Mouse (Mus musculus) gastrocnemius, postnatal 36 days (tissue): ENCODE results near the gene Mgat5b. TPM values are rescaled to one million over a fixed set of nuclear protein-coding genes. Genes with fewer than 3 reads are reported as not detected.
"Not testable (repeated sequence)": the region's sequence is repeated elsewhere in the genome, so short reads cannot be mapped to it uniquely, and the experiment has no call there.

Experiments
- DNase-seq, 2 experiments: peaks; one replicate each; pipeline ENCODE4 v3.0.0; 2022
- intact Hi-C: fragments of 180-260 bp; cut with DNase I; formaldehyde crosslinking; loops from one replicate; pipeline ENCODE4 v1.15.1; 2025
- long read RNA-seq, 2 experiments: library from polyadenylated mRNA; stranded (forward); transcript quantifications; one replicate each; pipeline ENCODE4 v2.0.0; 2021
- total RNA-seq, 2 experiments: library from RNA; stranded (reverse); gene quantifications; 2 replicates each; pipeline ENCODE4 v1.2.3; 2021

The Mgat5b gene
- total RNA-seq = not detected
- long read RNA-seq, experiment 1 = 0 reads
- long read RNA-seq, experiment 2 = 0 reads

- intact Hi-C loops = loop anchor here (1.0 to 2.0 kb wide), 3 partner anchors 76 to 138 kb away; no protein-coding TSS in a partner anchor
- DNase-seq = peak; percentile 70 to 71
Observed at GRCm38 (mm10) chr11:116918323-116919185, at the start of gene Mgat5b. TSS of gene Mgat5b (plus strand) at chr11:116918863.

GRCm38 (mm10) chr11:116869223-116869622 lies 49.4 kb upstream of the Mgat5b start:
- intact Hi-C loops = no loop called here
- no peak for DNase-seq

GRCm38 (mm10) chr11:116869641-116870040 lies 49.0 kb upstream of the Mgat5b start:
- intact Hi-C loops = no loop called here
- DNase-seq = no peak

- DNase-seq = no peak
- intact Hi-C loops = no loop called here
Observed at GRCm38 (mm10) chr11:116871538-116871937, 47.1 kb upstream of the Mgat5b start.

- no peak for DNase-seq
- intact Hi-C loops = no loop called here
Observed at GRCm38 (mm10) chr11:116873987-116874386, 44.7 kb upstream of the Mgat5b start.

- DNase-seq = no peak
- intact Hi-C loops = no loop called here
Observed at GRCm38 (mm10) chr11:116878454-116878853, 40.2 kb upstream of the Mgat5b start.

GRCm38 (mm10) chr11:116880839-116881238 lies 37.8 kb upstream of the Mgat5b start:
- intact Hi-C loops = no loop called here
- DNase-seq = no peak

- intact Hi-C loops = no loop called here
- DNase-seq = no peak
Observed at GRCm38 (mm10) chr11:116881440-116881839, 37.2 kb upstream of the Mgat5b start.

- intact Hi-C loops = no loop called here
- DNase-seq = no peak
Observed at GRCm38 (mm10) chr11:116882446-116882845, 36.2 kb upstream of the Mgat5b start.

- intact Hi-C loops = loop anchor here (2.0 kb wide), 1 partner anchor 173 kb away; no protein-coding TSS in a partner anchor
- DNase-seq = no peak
Observed at GRCm38 (mm10) chr11:116884061-116884460, 34.6 kb upstream of the Mgat5b start.

- intact Hi-C loops = loop anchor here (2.0 kb wide), 1 partner anchor 171 kb away; no protein-coding TSS in a partner anchor
Observed at GRCm38 (mm10) chr11:116885275-116886151, 33.1 kb upstream of the Mgat5b start.

GRCm38 (mm10) chr11:116887136-116887535 lies 31.5 kb upstream of the Mgat5b start:
- no peak for DNase-seq
- intact Hi-C loops = no loop called here

More at GRCm38 (mm10) chr11:116885275-116886151, 33.1 kb upstream of the Mgat5b start:
- DNase-seq = peak; percentile 64 to 73

- intact Hi-C loops = loop anchor here (10.0 kb wide), 1 partner anchor 281 kb away; no protein-coding TSS in a partner anchor
- no peak for DNase-seq
Observed at GRCm38 (mm10) chr11:116893532-116894442, 24.9 kb upstream of the Mgat5b start.

- intact Hi-C loops = loop anchor here (10.0 kb wide), 1 partner anchor 279 kb away; no protein-coding TSS in a partner anchor
- DNase-seq = no peak
Observed at GRCm38 (mm10) chr11:116895402-116895801, 23.3 kb upstream of the Mgat5b start.

- no peak for DNase-seq
- intact Hi-C loops = loop anchor here (10.0 kb wide), 1 partner anchor 276 kb away; no protein-coding TSS in a partner anchor
Observed at GRCm38 (mm10) chr11:116899247-116899646, 19.4 kb upstream of the Mgat5b start.

GRCm38 (mm10) chr11:116902588-116902987 lies 16.1 kb upstream of the Mgat5b start:
- intact Hi-C loops, DNase-seq: not testable (repeated sequence)

GRCm38 (mm10) chr11:116905741-116906456 lies 12.8 kb upstream of the Mgat5b start:
- intact Hi-C loops = no loop called here

GRCm38 (mm10) chr11:116913573-116913972 lies 5.1 kb upstream of the Mgat5b start:
- intact Hi-C loops = no loop called here
- no peak for DNase-seq

More at GRCm38 (mm10) chr11:116905741-116906456, 12.8 kb upstream of the Mgat5b start:
- no peak for DNase-seq
